Mouse (Mus musculus): ENCODE results near the gene Trim2.

The Trim2 gene

GRCm38 (mm10) chr3:84260024-84260535 lies 46.6 kb downstream of the Trim2 start:
- in situ Hi-C loops (cut with MseI, MboI), result no loop called here

GRCm38 (mm10) chr3:84259281-84260023 lies 47.2 kb downstream of the Trim2 start:
- in situ Hi-C loops (cut with MseI, MboI), result no loop called here

GRCm38 (mm10) chr3:84258518-84259031 lies 48.1 kb downstream of the Trim2 start:
- in situ Hi-C loops (cut with MseI, MboI), result no loop called here

- in situ Hi-C loops (cut with MseI, MboI), result no loop called here
These were observed 48.6 kb downstream of the Trim2 start for GRCm38 (mm10) chr3:84257989-84258517.

- in situ Hi-C loops (cut with MseI, MboI), result no loop called here
These were observed 52.2 kb downstream of the Trim2 start for GRCm38 (mm10) chr3:84254520-84254878.

GRCm38 (mm10) chr3:84253655-84254519 lies 52.8 kb downstream of the Trim2 start:
- in situ Hi-C loops (cut with MseI, MboI), result no loop called here

GRCm38 (mm10) chr3:84252776-84253654 lies 53.7 kb downstream of the Trim2 start:
- in situ Hi-C loops (cut with MseI, MboI), result no loop called here

- in situ Hi-C loops (cut with MseI, MboI), result no loop called here
These were observed 55.0 kb downstream of the Trim2 start for GRCm38 (mm10) chr3:84251721-84252120.

- in situ Hi-C loops (cut with MseI, MboI), result no loop called here
These were observed 56.4 kb downstream of the Trim2 start for GRCm38 (mm10) chr3:84250275-84250674.

- in situ Hi-C loops (cut with MseI, MboI), result no loop called here
These were observed 58.9 kb downstream of the Trim2 start for GRCm38 (mm10) chr3:84247789-84248188.

GRCm38 (mm10) chr3:84246421-84246861 lies 60.2 kb downstream of the Trim2 start:
- in situ Hi-C loops (cut with MseI, MboI), result no loop called here

- in situ Hi-C loops (cut with MseI, MboI), result no loop called here
These were observed 63.6 kb downstream of the Trim2 start for GRCm38 (mm10) chr3:84243116-84243515.

- in situ Hi-C loops (cut with MseI, MboI), result no loop called here
These were observed 64.2 kb downstream of the Trim2 start for GRCm38 (mm10) chr3:84242497-84242896.

GRCm38 (mm10) chr3:84241098-84241497 lies 65.6 kb downstream of the Trim2 start:
- in situ Hi-C loops (cut with MseI, MboI), result no loop called here

GRCm38 (mm10) chr3:84235420-84236304 lies 71.0 kb downstream of the Trim2 start:
- in situ Hi-C loops (cut with MseI, MboI), result no loop called here

GRCm38 (mm10) chr3:84234562-84234961 lies 72.1 kb downstream of the Trim2 start:
- in situ Hi-C loops (cut with MseI, MboI), result no loop called here

GRCm38 (mm10) chr3:84233663-84234415 lies 72.8 kb downstream of the Trim2 start:
- in situ Hi-C loops (cut with MseI, MboI), result no loop called here

- in situ Hi-C loops (cut with MseI, MboI), result no loop called here
These were observed 74.4 kb downstream of the Trim2 start for GRCm38 (mm10) chr3:84232312-84232711.

GRCm38 (mm10) chr3:84230988-84231387 lies 75.7 kb downstream of the Trim2 start:
- in situ Hi-C loops (cut with MseI, MboI), result no loop called here

All from mouse trophoblast stem cell (cell line).